Mouse (Mus musculus) liver, postnatal 0 days (tissue): ENCODE results near the gene Kif26a.

Experiments
- CTCF ChIP-seq: sonication (generic); IDR thresholded peaks from 2 replicates; pipeline ENCODE4 v1.5.1; 2016; ENCODE audit warnings: antibody characterized with exemption, low read depth
- EP300 ChIP-seq: IDR thresholded peaks from 2 replicates; pipeline ENCODE4 v1.6.1; 2016; ENCODE audit warnings: antibody characterized with exemption, low read depth, mild to moderate bottlenecking

DNA sequence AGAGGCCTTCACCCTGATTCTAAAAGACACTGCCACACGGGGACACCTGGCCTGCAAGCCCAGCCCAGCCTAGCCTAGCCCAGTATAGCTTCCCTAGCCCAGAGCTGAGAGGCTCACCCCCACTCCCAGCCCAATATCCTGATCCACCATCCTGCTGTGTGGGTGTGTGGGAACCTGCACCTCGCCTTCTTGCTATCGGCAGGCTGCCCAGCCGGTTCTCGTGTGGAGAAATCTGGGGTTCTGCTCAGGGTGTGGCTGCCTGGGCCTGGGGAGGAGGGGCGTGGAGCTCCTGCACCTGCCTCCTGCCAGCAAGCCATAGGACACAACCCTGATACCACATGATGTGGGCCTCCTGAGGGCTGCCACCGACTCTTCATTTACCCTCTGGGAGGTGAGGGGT, 28.4 kb upstream of the Kif26a start:
- TF ChIP-seq EP300 (no peak), CTCF (no peak)
